Mouse (Mus musculus): Measurements from ENCODE around the gene Rbm14.
A peak's percentile ranks its signal among the peaks of the same experiment; 100 is the strongest.

Rbm14 gene

GRCm38 (mm10) chr19:4811063-4811908 lies at the start of gene Rbm14, which contains the start of gene Gm21992:
Rbm14 (minus strand) TSS chr19:4811634.
Gm21992 (minus strand) TSS chr19:4811612.
- peak; percentile 99 for DNase-seq

- DNase-seq, result no peak
These were observed 47.6 kb upstream of the Rbm14 start for GRCm38 (mm10) chr19:4859081-4859480.

GRCm38 (mm10) chr19:4855951-4856350 lies 44.5 kb upstream of the Rbm14 start:
- no peak for DNase-seq

GRCm38 (mm10) chr19:4855470-4855820 lies 44.0 kb upstream of the Rbm14 start:
- DNase-seq, result no peak

GRCm38 (mm10) chr19:4854552-4855469 lies 43.4 kb upstream of the Rbm14 start, which contains the start of gene Ctsf:
Ctsf (plus strand) TSS chr19:4855130.
- DNase-seq, result peak; percentile 94 to 95

GRCm38 (mm10) chr19:4850281-4850680 lies 38.8 kb upstream of the Rbm14 start:
- DNase-seq, result no peak

- no peak for DNase-seq
These were observed 38.4 kb upstream of the Rbm14 start for GRCm38 (mm10) chr19:4849800-4850199.

- DNase-seq, result peak; percentile 45 to 63
These were observed 36.1 kb upstream of the Rbm14 start for GRCm38 (mm10) chr19:4847490-4847889.

GRCm38 (mm10) chr19:4845846-4846245 lies 34.4 kb upstream of the Rbm14 start:
- DNase-seq, result no peak

GRCm38 (mm10) chr19:4842611-4843010 lies 31.2 kb upstream of the Rbm14 start:
- DNase-seq, result no peak

GRCm38 (mm10) chr19:4840848-4841247 lies 29.4 kb upstream of the Rbm14 start:
- DNase-seq, result no peak

- peak; percentile 97 to 98 for DNase-seq
These were observed 27.7 kb upstream of the Rbm14 start, which contains the start of the genes Ccs and Ccdc87 for GRCm38 (mm10) chr19:4839149-4839548. Ccs (minus strand) TSS chr19:4839332. Ccdc87 (plus strand) TSS chr19:4839366.

GRCm38 (mm10) chr19:4838526-4839140 lies 27.2 kb upstream of the Rbm14 start:
- DNase-seq, result no peak

- no peak for DNase-seq
These were observed 25.6 kb upstream of the Rbm14 start for GRCm38 (mm10) chr19:4837049-4837448.

- peak in 1 of 2 experiments; percentile 27 for DNase-seq
These were observed 24.7 kb upstream of the Rbm14 start for GRCm38 (mm10) chr19:4836096-4836495.

GRCm38 (mm10) chr19:4833977-4834376 lies 22.5 kb upstream of the Rbm14 start:
- no peak for DNase-seq

- peak; percentile 93 to 94 for DNase-seq
These were observed 17.7 kb upstream of the Rbm14 start for GRCm38 (mm10) chr19:4829156-4829555.

GRCm38 (mm10) chr19:4828444-4829114 lies 17.1 kb upstream of the Rbm14 start:
- no peak for DNase-seq

GRCm38 (mm10) chr19:4820678-4821303 lies 9.4 kb upstream of the Rbm14 start:
- DNase-seq, result peak; percentile 85 to 87

GRCm38 (mm10) chr19:4817182-4817835 lies 5.9 kb upstream of the Rbm14 start:
- no peak for DNase-seq

GRCm38 (mm10) chr19:4813015-4813414 lies 1.6 kb upstream of the Rbm14 start:
- DNase-seq, result peak; percentile 46 to 76
